Mouse (Mus musculus): Measurements from ENCODE around the gene Mgat3. TPM values are rescaled to one million over a fixed set of nuclear protein-coding genes. Genes with fewer than 3 reads are reported as not detected.

Mgat3 gene
- total and polyA plus RNA-seq, 2 experiments from 2014 or later = 13.5 to 106 TPM

GRCm38 (mm10) chr15:80158001-80158706, 15.4 kb upstream of the Mgat3 start:
- 86% methylated on average over 5 of the region's 5 CpGs for WGBS
- Histone ChIP-seq H3K36me3 (ENCODE audit: insufficient read depth, low read length) (peaks cover 74% of the 10 kb centered on the region), H3K27me3 (ENCODE audit: insufficient read depth, low read length) (no peaks in the 10 kb centered on the region), H3K9me3 (ENCODE audit: low read length) (no peaks in the 10 kb centered on the region), H3K4me2 (ENCODE audit: low read depth, low read length) (no peak overlapping the region), H3K4me1 (ENCODE audit: insufficient read depth, low read length) (peaks cover under 1% of the 10 kb centered on the region; the same call in 1 of the 2 replicates), H3K27ac (no peak overlapping the region; the same call in 1 of the 2 replicates), H3K4me3 (ENCODE audit: low read length) (no peak overlapping the region), H3K9ac (replicated peaks; ENCODE audit: low read length) (no peak overlapping the region)
- ATAC-seq = no peak
- no peak for DNase-seq (ENCODE audit: low spot score)
- no peak for TF ChIP-seq CTCF (IDR thresholded peaks at IDR 0.05; ENCODE audit: low read depth)

GRCm38 (mm10) chr15:80158707-80159090, 14.8 kb upstream of the Mgat3 start:
- Histone ChIP-seq H3K9ac (replicated peaks; ENCODE audit: low read length) (no peak overlapping the region), H3K4me2 (ENCODE audit: low read depth, low read length) (no peak overlapping the region), H3K4me1 (ENCODE audit: insufficient read depth, low read length) (peaks cover 5% of the 10 kb centered on the region; the same call in 1 of the 2 replicates), H3K36me3 (ENCODE audit: insufficient read depth, low read length) (peaks cover 70% of the 10 kb centered on the region), H3K27me3 (ENCODE audit: insufficient read depth, low read length) (no peaks in the 10 kb centered on the region), H3K4me3 (ENCODE audit: low read length) (no peak overlapping the region), H3K27ac (peak overlapping the region; percentile 41; the same call in 1 of the 2 replicates), H3K9me3 (ENCODE audit: low read length) (no peaks in the 10 kb centered on the region)
- ATAC-seq = no peak
- WGBS = 63% methylated on average over 4 of the region's 4 CpGs
- DNase-seq (ENCODE audit: low spot score) = no peak
- TF ChIP-seq CTCF (IDR thresholded peaks at IDR 0.05; ENCODE audit: low read depth) = no peak

GRCm38 (mm10) chr15:80159286-80159901, 14.1 kb upstream of the Mgat3 start:
- no peaks in the 10 kb centered on the region for H3K27me3 ChIP-seq (ENCODE audit: insufficient read depth, low read length)
- WGBS = 51% methylated on average over 8 of the region's 8 CpGs
- ATAC-seq = no peak
- no peak for TF ChIP-seq CTCF (IDR thresholded peaks at IDR 0.05; ENCODE audit: low read depth)
- H3K4me1 ChIP-seq (ENCODE audit: insufficient read depth, low read length) = peaks cover 5% of the 10 kb centered on the region; the same call in 1 of the 2 replicates
- H3K36me3 ChIP-seq (ENCODE audit: insufficient read depth, low read length) = peaks cover 63% of the 10 kb centered on the region
- DNase-seq (ENCODE audit: low spot score) = no peak
- H3K9ac ChIP-seq (replicated peaks; ENCODE audit: low read length) = no peak overlapping the region
- H3K4me3 ChIP-seq (ENCODE audit: low read length) = no peak overlapping the region
- peak overlapping the region; percentile 41; the same call in 1 of the 2 replicates for H3K27ac ChIP-seq
- H3K9me3 ChIP-seq (ENCODE audit: low read length) = no peaks in the 10 kb centered on the region
- H3K4me2 ChIP-seq (ENCODE audit: low read depth, low read length) = no peak overlapping the region

GRCm38 (mm10) chr15:80160223-80160622, 13.3 kb upstream of the Mgat3 start:
- Histone ChIP-seq H3K27me3 (ENCODE audit: insufficient read depth, low read length) (no peaks in the 10 kb centered on the region), H3K9me3 (ENCODE audit: low read length) (no peaks in the 10 kb centered on the region), H3K36me3 (ENCODE audit: insufficient read depth, low read length) (peaks cover 54% of the 10 kb centered on the region), H3K4me1 (ENCODE audit: insufficient read depth, low read length) (peaks cover 5% of the 10 kb centered on the region; the same call in 1 of the 2 replicates), H3K4me3 (ENCODE audit: low read length) (no peak overlapping the region), H3K9ac (replicated peaks; ENCODE audit: low read length) (no peak overlapping the region), H3K4me2 (ENCODE audit: low read depth, low read length) (no peak overlapping the region), H3K27ac (peak overlapping the region; percentile 41; the same call in 1 of the 2 replicates)
- no peak for ATAC-seq
- no peak for TF ChIP-seq CTCF (IDR thresholded peaks at IDR 0.05; ENCODE audit: low read depth)
- no peak for DNase-seq (ENCODE audit: low spot score)
- WGBS = 89% methylated on average over 13 of the region's 13 CpGs

- no peak for TF ChIP-seq CTCF (IDR thresholded peaks at IDR 0.05; ENCODE audit: low read depth)
- H3K4me1 ChIP-seq (ENCODE audit: insufficient read depth, low read length) = peaks cover 5% of the 10 kb centered on the region; the same call in 1 of the 2 replicates
- 83% methylated on average over 4 of the region's 4 CpGs for WGBS
- no peak overlapping the region for H3K4me3 ChIP-seq (ENCODE audit: low read length)
- peak overlapping the region; percentile 41; the same call in 1 of the 2 replicates for H3K27ac ChIP-seq
- no peak overlapping the region for H3K4me2 ChIP-seq (ENCODE audit: low read depth, low read length)
- ATAC-seq (no peak), DNase-seq (ENCODE audit: low spot score) (no peak)
- H3K9me3 ChIP-seq (ENCODE audit: low read length) = no peaks in the 10 kb centered on the region
- no peaks in the 10 kb centered on the region for H3K27me3 ChIP-seq (ENCODE audit: insufficient read depth, low read length)
- H3K9ac ChIP-seq (replicated peaks; ENCODE audit: low read length) = no peak overlapping the region
- peaks cover 50% of the 10 kb centered on the region for H3K36me3 ChIP-seq (ENCODE audit: insufficient read depth, low read length)
These were observed 12.8 kb upstream of the Mgat3 start for GRCm38 (mm10) chr15:80160726-80161125.

- WGBS = 77% methylated on average over 3 of the region's 3 CpGs
- H3K9ac ChIP-seq (replicated peaks; ENCODE audit: low read length) = no peak overlapping the region
- no peak for TF ChIP-seq CTCF (IDR thresholded peaks at IDR 0.05; ENCODE audit: low read depth)
- DNase-seq (ENCODE audit: low spot score) (no peak), ATAC-seq (no peak)
- H3K4me2 ChIP-seq (ENCODE audit: low read depth, low read length) = no peak overlapping the region
- H3K9me3 ChIP-seq (ENCODE audit: low read length) = no peaks in the 10 kb centered on the region
- peaks cover 45% of the 10 kb centered on the region for H3K36me3 ChIP-seq (ENCODE audit: insufficient read depth, low read length)
- H3K4me1 ChIP-seq (ENCODE audit: insufficient read depth, low read length) = peaks cover 5% of the 10 kb centered on the region; the same call in 1 of the 2 replicates
- no peak overlapping the region for H3K4me3 ChIP-seq (ENCODE audit: low read length)
- no peaks in the 10 kb centered on the region for H3K27me3 ChIP-seq (ENCODE audit: insufficient read depth, low read length)
- H3K27ac ChIP-seq = no peak overlapping the region
These were observed 12.3 kb upstream of the Mgat3 start for GRCm38 (mm10) chr15:80161199-80161598.
